Mouse (Mus musculus) hindbrain, embryonic 16.5 days (tissue): ENCODE measurements around the gene Flywch2. TPM values are rescaled to one million over a fixed set of nuclear protein-coding genes. Genes with fewer than 3 reads are reported as not detected.

Source experiments
- ATAC-seq: fragments of 200-750 bp; cut with Nextera tagmentation; 2 replicates; pipeline ENCODE4 v1.8.0; 2017; ENCODE audit warnings: moderate TSS enrichment, moderate library complexity
- H3K27ac ChIP-seq: fragments of 300-500 bp; sonication (generic); 2 replicates; pipeline ENCODE4 v1.5.1; 2014; ENCODE audit warnings: low read depth, mild to moderate bottlenecking, control low read depth, low read length, moderate library complexity
- H3K27me3 ChIP-seq: fragments of 300-500 bp; sonication (generic); replicated peaks from 2 replicates; pipeline ENCODE4 v1.6.1; 2014; ENCODE audit warnings: low read length; ENCODE audit not compliant: control insufficient read depth, insufficient read depth
- H3K36me3 ChIP-seq: fragments of 300-500 bp; sonication (generic); 2 replicates; pipeline ENCODE4 v1.6.1; 2014; ENCODE audit warnings: mild to moderate bottlenecking, low read length, moderate library complexity, mixed read lengths; ENCODE audit not compliant: control insufficient read depth, insufficient read depth
- H3K4me1 ChIP-seq: fragments of 300-500 bp; sonication (generic); 2 replicates; pipeline ENCODE4 v1.6.1; 2014; ENCODE audit warnings: low read depth, low read length; ENCODE audit not compliant: control insufficient read depth, insufficient read depth
- H3K4me2 ChIP-seq: fragments of 300-500 bp; sonication (generic); 2 replicates; pipeline ENCODE4 v1.6.1; 2014; ENCODE audit warnings: mild to moderate bottlenecking, low read length, control low read depth, moderate library complexity
- H3K4me3 ChIP-seq: fragments of 300-500 bp; sonication (generic); 2 replicates; pipeline ENCODE4 v1.5.1; 2014; ENCODE audit warnings: mild to moderate bottlenecking, low read length, control low read depth, moderate library complexity
- H3K9ac ChIP-seq: fragments of 300-500 bp; sonication (generic); 2 replicates; pipeline ENCODE4 v1.6.1; 2014; ENCODE audit warnings: low read depth, mild to moderate bottlenecking, control low read depth, low read length, moderate library complexity
- H3K9me3 ChIP-seq: fragments of 300-500 bp; sonication (generic); 2 replicates; pipeline ENCODE4 v1.6.1; 2014; ENCODE audit warnings: mild to moderate bottlenecking, low read length, moderate library complexity; ENCODE audit not compliant: control insufficient read depth
- WGBS: fragments of 180-500 bp; shearing (Covaris S2); extraction: QIAGEN DNeasy Blood & Tissue Kit; methylation state at CpG from one replicate; pipeline ENCODE4 v1.1.7; 2014; 5-methylcytosine and 5-hydroxymethylcytosine counted together
- polyA plus RNA-seq: library from polyadenylated mRNA; unstranded; fragments of >200 nt; fragmentation: Nextera tagmentation; extraction: Ambion mirVana; gene quantifications from 2 replicates; pipeline ENCODE4 v1.2.1, GENCODE M21; 2015

Flywch2 gene
- polyA plus RNA-seq, 1 experiment from 2014 or later = 86.2 TPM

DNA sequence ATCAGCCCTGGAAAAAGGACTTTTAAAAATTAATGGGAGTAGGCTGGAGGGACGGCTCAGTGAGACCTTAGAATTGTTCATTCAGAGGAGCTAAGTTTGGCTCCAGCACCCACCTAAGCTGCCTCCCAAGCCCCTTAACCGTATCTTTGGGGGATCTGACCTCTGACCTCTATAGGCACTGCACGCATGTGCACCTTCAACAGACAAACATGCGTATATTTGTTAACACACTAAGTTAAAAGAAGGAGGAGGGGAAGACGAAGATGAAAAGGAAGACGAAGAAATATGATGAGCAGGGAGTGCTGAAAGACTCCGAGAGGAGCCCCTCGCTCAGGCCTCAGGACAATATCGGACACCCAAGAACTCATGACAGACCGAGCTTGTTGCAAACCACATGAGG lies 15.7 kb upstream of the Flywch2 start:
- H3K4me2 ChIP-seq = no peak overlapping the region
- no peaks in the 10 kb centered on the region for H3K9me3 ChIP-seq
- no peak overlapping the region for H3K9ac ChIP-seq
- H3K27me3 ChIP-seq = no peaks in the 10 kb centered on the region
- H3K36me3 ChIP-seq = no peaks in the 10 kb centered on the region
- peaks cover 25% of the 10 kb centered on the region for H3K4me1 ChIP-seq
- no peak for ATAC-seq
- no peak overlapping the region for H3K4me3 ChIP-seq
- H3K27ac ChIP-seq = no peak overlapping the region
- 95% methylated on average over 10 of the region's 10 CpGs for WGBS

DNA sequence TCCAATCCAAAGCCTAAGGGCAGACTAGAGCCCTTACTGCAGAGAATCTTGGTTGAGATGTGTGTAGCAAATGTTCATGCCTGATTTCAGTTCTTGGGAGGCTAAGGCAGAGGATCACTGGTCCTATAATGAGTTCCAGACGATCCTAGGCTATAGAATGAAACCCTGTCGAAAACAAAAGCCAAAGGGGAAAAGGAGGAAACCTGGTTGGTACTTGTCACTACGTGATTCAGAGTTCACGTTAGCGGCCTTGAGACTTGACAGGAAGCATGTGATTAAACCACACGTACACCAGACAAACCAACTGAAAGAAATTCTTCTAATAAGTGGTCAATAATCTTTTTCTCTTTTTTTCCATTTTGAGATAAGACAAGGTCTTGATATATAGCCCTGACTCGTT lies 11.4 kb upstream of the Flywch2 start:
- Histone ChIP-seq H3K4me1 (no peaks in the 10 kb centered on the region; the same call in 1 of the 2 replicates), H3K27ac (no peak overlapping the region), H3K9me3 (no peaks in the 10 kb centered on the region), H3K4me3 (no peak overlapping the region), H3K27me3 (no peaks in the 10 kb centered on the region), H3K4me2 (no peak overlapping the region), H3K9ac (no peak overlapping the region), H3K36me3 (no peaks in the 10 kb centered on the region)
- WGBS = 80% methylated on average over 7 of the region's 7 CpGs
- no peak for ATAC-seq

- Histone ChIP-seq H3K9me3 (no peaks in the 10 kb centered on the region), H3K4me3 (no peak overlapping the region), H3K4me2 (no peak overlapping the region), H3K36me3 (no peaks in the 10 kb centered on the region), H3K27ac (no peak overlapping the region), H3K4me1 (peaks cover 3% of the 10 kb centered on the region; the same call in 1 of the 2 replicates), H3K9ac (no peak overlapping the region), H3K27me3 (no peaks in the 10 kb centered on the region)
- 98% methylated on average over 8 of the region's 8 CpGs for WGBS
- no peak for ATAC-seq
Observed at GRCm38 (mm10) chr17:23795323-23795722, 9.4 kb upstream of the Flywch2 start.

DNA sequence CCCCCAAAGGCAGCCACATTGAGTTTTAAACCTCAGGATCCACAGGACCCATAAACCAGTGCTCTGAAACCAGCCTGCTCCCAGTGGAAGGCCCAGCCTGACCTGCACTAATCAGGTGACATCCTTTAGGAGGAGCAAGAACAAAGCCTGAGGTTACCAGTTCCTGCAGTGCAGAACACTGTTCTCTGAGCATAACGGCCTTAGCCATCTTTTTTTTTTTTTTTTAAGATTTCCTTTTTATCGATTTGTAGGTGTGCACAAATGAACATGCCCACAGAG lies 5.1 kb upstream of the Flywch2 start:
- WGBS = 47% methylated on average over 2 of the region's 2 CpGs
- Histone ChIP-seq H3K4me1 (peaks cover 3% of the 10 kb centered on the region), H3K4me3 (peak overlapping the region; percentile 55), H3K27me3 (no peaks in the 10 kb centered on the region), H3K4me2 (peak overlapping the region; percentile 90), H3K27ac (peak overlapping the region; percentile 95), H3K9me3 (no peaks in the 10 kb centered on the region), H3K9ac (peak overlapping the region; percentile 88), H3K36me3 (no peaks in the 10 kb centered on the region)
- no peak for ATAC-seq

- H3K9ac ChIP-seq = peak within 1 kb of the TSS; percentile 88
- WGBS = 1% methylated on average over 29 of the region's 29 CpGs
- H3K4me3 ChIP-seq = peak within 1 kb of the TSS; percentile 55
- H3K36me3 ChIP-seq = no peaks in the 10 kb centered on the region
- peaks cover 3% of the 10 kb centered on the region for H3K4me1 ChIP-seq
- peak within 1 kb of the TSS; percentile 90 for H3K4me2 ChIP-seq
- peak; percentile 15 for ATAC-seq
- no peaks in the 10 kb centered on the region for H3K9me3 ChIP-seq
- H3K27ac ChIP-seq = peak within 1 kb of the TSS; percentile 95
- no peaks in the 10 kb centered on the region for H3K27me3 ChIP-seq
Observed at GRCm38 (mm10) chr17:23790269-23791078, 4.6 kb upstream of the Flywch2 start, which contains the start of gene Srrm2. TSS of gene Srrm2 (plus strand) at chr17:23790532.

GRCm38 (mm10) chr17:23789749-23790268 lies 3.9 kb upstream of the Flywch2 start:
- no peak for ATAC-seq
- peaks cover 3% of the 10 kb centered on the region for H3K4me1 ChIP-seq
- H3K36me3 ChIP-seq = no peaks in the 10 kb centered on the region
- peak overlapping the region; percentile 95 for H3K27ac ChIP-seq
- peak overlapping the region; percentile 90 for H3K4me2 ChIP-seq
- H3K27me3 ChIP-seq = no peaks in the 10 kb centered on the region
- H3K4me3 ChIP-seq = peak overlapping the region; percentile 55
- WGBS = 11% methylated on average over 8 of the region's 8 CpGs
- no peaks in the 10 kb centered on the region for H3K9me3 ChIP-seq
- H3K9ac ChIP-seq = peak overlapping the region; percentile 88

DNA sequence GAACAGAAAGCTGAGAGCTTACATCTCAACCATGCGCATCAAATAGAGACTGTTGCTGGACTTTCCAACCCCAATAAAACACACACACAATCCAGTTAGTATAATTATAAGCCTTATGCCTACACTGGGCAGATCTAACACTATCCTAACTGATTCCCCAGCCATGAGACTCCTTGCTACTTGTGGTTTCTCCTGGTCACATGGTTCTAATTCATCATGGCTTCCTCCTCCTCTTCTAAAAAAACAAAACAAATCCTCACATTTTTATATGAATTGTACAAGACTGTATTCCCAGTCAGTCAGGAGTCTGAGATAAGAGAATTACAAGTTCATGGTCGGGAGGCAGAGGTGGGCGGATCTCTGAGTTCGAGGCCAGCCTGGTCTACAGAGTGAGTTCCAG lies 3.1 kb upstream of the Flywch2 start:
- peaks cover 3% of the 10 kb centered on the region for H3K4me1 ChIP-seq
- 93% methylated on average over 4 of the region's 4 CpGs for WGBS

DNA sequence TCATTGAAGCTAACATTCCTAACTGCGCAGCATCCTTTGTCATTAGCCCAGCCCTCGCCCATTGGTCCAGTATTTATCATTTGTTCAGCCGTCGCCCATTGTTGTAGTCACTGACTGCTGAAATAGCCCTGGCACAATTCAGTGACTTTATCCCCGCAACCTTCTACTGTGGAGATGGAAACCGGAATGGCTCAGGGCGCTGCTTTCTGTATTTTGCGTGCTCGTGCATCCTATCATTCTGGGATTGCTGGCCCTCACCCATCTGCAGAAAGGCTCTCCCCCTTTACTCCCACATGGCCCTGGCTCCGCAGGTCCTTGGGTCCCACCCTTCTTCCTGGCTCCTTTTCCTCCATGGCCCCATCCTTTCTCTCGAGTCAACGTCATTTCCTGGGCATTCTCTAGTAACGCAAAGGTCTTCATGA lies 640 bp upstream of the Flywch2 start:
- Histone ChIP-seq H3K4me2 (peak overlapping the region; percentile 81), H3K27ac (peak overlapping the region; percentile 92), H3K4me1 (no peaks in the 10 kb centered on the region; the same call in none of the 2 replicates), H3K27me3 (no peaks in the 10 kb centered on the region), H3K9me3 (no peaks in the 10 kb centered on the region), H3K36me3 (no peaks in the 10 kb centered on the region), H3K9ac (peak overlapping the region; percentile 88), H3K4me3 (peak overlapping the region; percentile 69)
- ATAC-seq = peak; percentile 74
- WGBS = 6% methylated on average over 13 of the region's 13 CpGs

More for the DNA sequence above, 3.1 kb upstream of the Flywch2 start:
- no peaks in the 10 kb centered on the region for H3K9me3 ChIP-seq
- H3K9ac ChIP-seq = no peak overlapping the region
- H3K4me2 ChIP-seq = no peak overlapping the region
- no peak overlapping the region for H3K4me3 ChIP-seq
- H3K27me3 ChIP-seq = no peaks in the 10 kb centered on the region
- no peaks in the 10 kb centered on the region for H3K36me3 ChIP-seq
- ATAC-seq = no peak
- no peak overlapping the region for H3K27ac ChIP-seq

DNA sequence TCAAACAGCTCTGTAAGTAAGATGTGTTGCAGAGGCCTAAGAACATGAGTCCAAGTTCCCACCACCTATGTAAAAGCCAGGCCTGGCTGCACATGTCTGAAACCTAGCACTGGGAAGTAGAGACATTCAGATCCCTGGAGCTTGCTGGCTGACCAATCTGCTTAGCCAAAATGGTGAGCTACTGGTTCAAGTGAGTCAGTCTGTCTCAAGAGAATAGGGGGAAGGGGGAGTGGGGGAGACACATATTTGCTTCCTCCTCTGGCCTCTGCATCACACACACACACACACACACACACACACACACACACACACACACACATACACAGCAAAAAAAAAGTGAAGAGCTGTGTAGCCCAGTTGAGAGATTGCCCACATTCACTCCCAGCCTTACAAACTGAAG lies 2.5 kb downstream of the Flywch2 start:
- Histone ChIP-seq H3K27me3 (no peaks in the 10 kb centered on the region), H3K36me3 (no peaks in the 10 kb centered on the region), H3K9me3 (no peaks in the 10 kb centered on the region), H3K27ac (no peak overlapping the region), H3K4me2 (no peak overlapping the region), H3K4me1 (no peaks in the 10 kb centered on the region; the same call in 1 of the 2 replicates), H3K9ac (no peak overlapping the region), H3K4me3 (no peak overlapping the region)
- no peak for ATAC-seq
